8 mouse cellular contexts compared by ENCODE assay signal in genomic region chr2:121507173-121507950, GRCm38 (mm10). TPM values are rescaled to one million over a fixed set of nuclear protein-coding genes. Genes with fewer than 3 reads are reported as not detected.
A peak's percentile ranks its signal among the peaks of the same experiment; 100 is the strongest.
DNase-seq lines count a peak whose midpoint lies in the region; ATAC-seq lines count a peak whose summit lies in the region.

No protein-coding gene starts in this region.

- peaks cover 47% of the 10 kb centered on the region for H3K4me1 ChIP-seq in erythroblast, embryonic 14.5 days (ENCODE audit: control insufficient read depth)
- H3K4me1 ChIP-seq in forebrain, embryonic 12.5 days = peaks cover 21% of the 10 kb centered on the region
- peaks cover 51% of the 10 kb centered on the region for H3K4me1 ChIP-seq in liver, embryonic 12.5 days

- peaks cover 51% of the 10 kb centered on the region for H3K36me3 ChIP-seq in erythroblast, embryonic 14.5 days (ENCODE audit: control insufficient read depth)
- peaks cover 16% of the 10 kb centered on the region for H3K36me3 ChIP-seq in forebrain, embryonic 12.5 days (replicated peaks)
- H3K36me3 ChIP-seq in liver, embryonic 12.5 days = peaks cover 63% of the 10 kb centered on the region

- DNase-seq in 416B (ENCODE audit: low read depth) = peak; percentile 66
- DNase-seq in adipocyte (ENCODE audit: low spot score) = no peak
- no peak for DNase-seq in T-cell, adult 2 months (ENCODE audit: low spot score)
- DNase-seq in spleen, adult 12 weeks (ENCODE audit: low spot score) = no peak

- peak overlapping the region; percentile 61 for H3K9ac ChIP-seq in forebrain, embryonic 12.5 days
- peak overlapping the region; percentile 82 for H3K9ac ChIP-seq in liver, embryonic 12.5 days

- H3K4me2 ChIP-seq in forebrain, embryonic 12.5 days = peak overlapping the region; percentile 64
- peak overlapping the region; percentile 72 for H3K4me2 ChIP-seq in liver, embryonic 12.5 days

- no peak for ATAC-seq in erythroblast, adult 5-6 weeks (replicated peaks; ENCODE audit: low FRiP score, poor library complexity, severe bottlenecking)
- no peak for ATAC-seq in forebrain, embryonic 12.5 days (ENCODE audit: low FRiP score)
- ATAC-seq in liver, embryonic 12.5 days = no peak

- peak overlapping the region; percentile 71 for H3K4me3 ChIP-seq in erythroblast, embryonic 14.5 days (replicated peaks)
- peak overlapping the region; percentile 58 for H3K4me3 ChIP-seq in forebrain, embryonic 12.5 days (replicated peaks)
- peak overlapping the region; percentile 71 for H3K4me3 ChIP-seq in liver, embryonic 12.5 days

- H3K27me3 ChIP-seq in erythroblast, embryonic 14.5 days (ENCODE audit: control insufficient read depth) = no peaks in the 10 kb centered on the region
- H3K27me3 ChIP-seq in forebrain, embryonic 12.5 days = no peaks in the 10 kb centered on the region
- H3K27me3 ChIP-seq in liver, embryonic 12.5 days (replicated peaks) = no peaks in the 10 kb centered on the region

- WGBS in forebrain, embryonic 12.5 days = 19% methylated on average over 12 of the region's 12 CpGs
- WGBS in liver, embryonic 12.5 days (ENCODE audit: insufficient replicate concordance) = 9% methylated on average over 12 of the region's 12 CpGs

- H3K9me3 ChIP-seq in erythroblast, embryonic 14.5 days (ENCODE audit: control insufficient read depth, low read length) = peaks cover 2% of the 10 kb centered on the region; the same call in 1 of the 2 replicates
- H3K9me3 ChIP-seq in forebrain, embryonic 12.5 days = no peaks in the 10 kb centered on the region
- no peaks in the 10 kb centered on the region for H3K9me3 ChIP-seq in liver, embryonic 12.5 days (replicated peaks)

- H3K27ac ChIP-seq in forebrain, embryonic 12.5 days = no peak overlapping the region
- H3K27ac ChIP-seq in liver, embryonic 12.5 days = peak overlapping the region; percentile 15; the same call in 1 of the 2 replicates

RNA-seq across cellular contexts. Expression of gene Wdr76, which starts 0.8 kb away (rescaled TPM):
- polyA plus RNA-seq in erythroblast, embryonic 14.5 days (2012) = 0.08 and 0.11 TPM in 2 replicates
- 11.9 and 13.8 TPM in 2 replicates for total RNA-seq in erythroblast, adult 5-6 weeks (2015; ENCODE audit: low replicate concordance)
- total RNA-seq in erythroblast, adult 5-6 weeks (2017; ENCODE audit: low replicate concordance) = 19.2 and 25.5 TPM in 2 replicates
- polyA plus RNA-seq in forebrain, embryonic 12.5 days (2016; fragmentation: Nextera tagmentation; extraction: Ambion mirVana) = 15.5 and 15.7 TPM in 2 replicates
- polyA plus RNA-seq in liver, embryonic 12.5 days (2016; fragmentation: Nextera tagmentation; extraction: Ambion mirVana) = 10.8 and 11.1 TPM in 2 replicates

RNA-seq across cellular contexts. Expression of gene Mfap1a, which starts 0.9 kb away (rescaled TPM):
- polyA plus RNA-seq in erythroblast, embryonic 14.5 days (2012) = 0.45 and 0.75 TPM in 2 replicates
- 12.1 and 15.3 TPM in 2 replicates for total RNA-seq in erythroblast, adult 5-6 weeks (2015; ENCODE audit: low replicate concordance)
- total RNA-seq in erythroblast, adult 5-6 weeks (2017; ENCODE audit: low replicate concordance) = 11.7 and 15.1 TPM in 2 replicates
- polyA plus RNA-seq in forebrain, embryonic 12.5 days (2016; fragmentation: Nextera tagmentation; extraction: Ambion mirVana) = 30.2 and 34.6 TPM in 2 replicates
- 15.2 and 17.3 TPM in 2 replicates for polyA plus RNA-seq in liver, embryonic 12.5 days (2016; fragmentation: Nextera tagmentation; extraction: Ambion mirVana)

RNA-seq across cellular contexts. Expression of gene Mfap1b, which starts 33.5 kb away (rescaled TPM):
- 0.22 and 0.29 TPM in 2 replicates for polyA plus RNA-seq in erythroblast, embryonic 14.5 days (2012)
- 6.9 and 16.3 TPM in 2 replicates for total RNA-seq in erythroblast, adult 5-6 weeks (2015; ENCODE audit: low replicate concordance)
- total RNA-seq in erythroblast, adult 5-6 weeks (2017; ENCODE audit: low replicate concordance) = 20.6 and 22.9 TPM in 2 replicates
- 67.6 and 70.1 TPM in 2 replicates for polyA plus RNA-seq in forebrain, embryonic 12.5 days (2016; fragmentation: Nextera tagmentation; extraction: Ambion mirVana)
- polyA plus RNA-seq in liver, embryonic 12.5 days (2016; fragmentation: Nextera tagmentation; extraction: Ambion mirVana) = 32.2 and 34.4 TPM in 2 replicates

RNA-seq across cellular contexts. Expression of gene Serinc4, which starts 50.8 kb away (rescaled TPM):
- 0.04 TPM in 1 of 2 replicates, not detected in the other for polyA plus RNA-seq in erythroblast, embryonic 14.5 days (2012)
- not detected in 2 replicates for total RNA-seq in erythroblast, adult 5-6 weeks (2015; ENCODE audit: low replicate concordance)
- total RNA-seq in erythroblast, adult 5-6 weeks (2017; ENCODE audit: low replicate concordance) = 0.68 TPM in 1 of 2 replicates, not detected in the other
- polyA plus RNA-seq in forebrain, embryonic 12.5 days (2016; fragmentation: Nextera tagmentation; extraction: Ambion mirVana) = 0.85 and 0.88 TPM in 2 replicates
- 0.13 TPM in 1 of 2 replicates, not detected in the other for polyA plus RNA-seq in liver, embryonic 12.5 days (2016; fragmentation: Nextera tagmentation; extraction: Ambion mirVana)

RNA-seq across cellular contexts. Expression of gene Hypk, which starts 54.3 kb away (rescaled TPM):
- 0.17 and 0.52 TPM in 2 replicates for polyA plus RNA-seq in erythroblast, embryonic 14.5 days (2012)
- 27.7 and 28.2 TPM in 2 replicates for total RNA-seq in erythroblast, adult 5-6 weeks (2015; ENCODE audit: low replicate concordance)
- 22.3 and 31.5 TPM in 2 replicates for total RNA-seq in erythroblast, adult 5-6 weeks (2017; ENCODE audit: low replicate concordance)
- 124 and 130 TPM in 2 replicates for polyA plus RNA-seq in forebrain, embryonic 12.5 days (2016; fragmentation: Nextera tagmentation; extraction: Ambion mirVana)
- 111 and 127 TPM in 2 replicates for polyA plus RNA-seq in liver, embryonic 12.5 days (2016; fragmentation: Nextera tagmentation; extraction: Ambion mirVana)

Comparison
In these comparisons a context has a peak if more than half of its experiments do, and no peak if none do; other contexts are left out.
1. RNA of gene Wdr76, which starts 0.8 kb away (polyA plus RNA-seq): 15.5 to 15.7 TPM in forebrain, embryonic 12.5 days and 10.8 to 11.1 TPM in liver, embryonic 12.5 days; 0.08 to 0.11 TPM in erythroblast, embryonic 14.5 days; every median in the first group is over 10 times any median in the second.
2. RNA of gene Mfap1b, which starts 33.5 kb away (polyA plus RNA-seq): 67.6 to 70.1 TPM in forebrain, embryonic 12.5 days and 32.2 to 34.4 TPM in liver, embryonic 12.5 days; 0.22 to 0.29 TPM in erythroblast, embryonic 14.5 days; every median in the first group is over 10 times any median in the second.
3. Peak in every context shown above with its lines, with median percentiles within 50 percentile points of each other: H3K4me3 ChIP-seq.